Mouse (Mus musculus) neural tube, embryonic 12.5 days (tissue): ENCODE measurements around the gene Plcd1. TPM values are rescaled to one million over a fixed set of nuclear protein-coding genes. Genes with fewer than 3 reads are reported as not detected.

Experiments used
- ATAC-seq: fragments of 200-750 bp; cut with Nextera tagmentation; 2 replicates; pipeline ENCODE4 v1.8.0; 2017; ENCODE audit warnings: low read depth, mild to moderate bottlenecking, moderate TSS enrichment, moderate library complexity; ENCODE audit not compliant: low FRiP score
- H3K27ac ChIP-seq: fragments of 300-500 bp; sonication (generic); 2 replicates; pipeline ENCODE4 v1.5.1; 2016
- H3K27me3 ChIP-seq: fragments of 300-500 bp; sonication (generic); replicated peaks from 2 replicates; pipeline ENCODE4 v1.6.1; 2016; ENCODE audit warnings: mild to moderate bottlenecking
- H3K36me3 ChIP-seq: fragments of 300-500 bp; sonication (generic); 2 replicates; pipeline ENCODE4 v1.6.1; 2016; ENCODE audit warnings: mild to moderate bottlenecking
- H3K4me1 ChIP-seq: fragments of 300-500 bp; sonication (generic); 2 replicates; pipeline ENCODE4 v1.6.1; 2016
- H3K4me2 ChIP-seq: fragments of 300-500 bp; sonication (generic); replicated peaks from 2 replicates; pipeline ENCODE4 v1.6.1; 2016; ENCODE audit warnings: mild to moderate bottlenecking
- H3K4me3 ChIP-seq: fragments of 300-500 bp; sonication (generic); 2 replicates; pipeline ENCODE4 v1.5.1; 2016
- H3K9ac ChIP-seq: fragments of 300-500 bp; sonication (generic); 2 replicates; pipeline ENCODE4 v1.6.1; 2016; ENCODE audit warnings: mild to moderate bottlenecking
- H3K9me3 ChIP-seq: fragments of 300-500 bp; sonication (generic); 2 replicates; pipeline ENCODE4 v1.6.1; 2016; ENCODE audit warnings: mild to moderate bottlenecking
- WGBS: fragments of 180-500 bp; shearing (Covaris S2); methylation state at CpG from one replicate; pipeline ENCODE4 v1.1.7; 2016; 5-methylcytosine and 5-hydroxymethylcytosine counted together
- microRNA-seq: library from miRNA; unstranded; fragments of <30 nt; microRNA quantifications from one replicate; pipeline ENCODE4, GENCODE M21; 2017
- polyA plus RNA-seq: library from polyadenylated mRNA; unstranded; fragments of >200 nt; fragmentation: Nextera tagmentation; extraction: Ambion mirVana; gene quantifications from 2 replicates; pipeline ENCODE4 v1.2.1, GENCODE M21; 2016

Gene Plcd1
- polyA plus RNA-seq, 1 experiment from 2014 or later = 31.9 TPM

DNA sequence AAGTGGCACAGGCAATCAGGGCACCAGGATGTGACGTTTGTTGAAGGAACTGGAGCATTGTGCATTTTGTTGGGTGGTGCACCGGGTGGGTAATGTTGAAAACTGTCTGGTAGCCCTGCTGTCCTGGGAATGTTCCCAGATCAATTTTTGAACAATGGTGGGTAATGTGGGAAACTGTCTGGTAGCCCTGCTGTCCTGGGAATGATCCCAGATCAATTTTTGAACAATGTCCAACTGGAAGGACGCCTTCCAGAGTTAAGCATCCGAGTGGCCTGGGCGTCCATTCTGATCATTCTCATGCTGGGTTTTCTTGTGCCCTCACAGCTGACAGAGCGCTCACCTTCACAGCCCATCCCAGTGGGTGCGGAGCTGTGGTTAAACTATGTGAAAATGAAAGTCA is 66.0 kb downstream of the Plcd1 start:
- no peak for ATAC-seq
- Histone ChIP-seq H3K4me2 (no peak overlapping the region), H3K36me3 (no peaks in the 10 kb centered on the region), H3K9me3 (no peaks in the 10 kb centered on the region), H3K27me3 (no peaks in the 10 kb centered on the region), H3K27ac (no peak overlapping the region), H3K9ac (no peak overlapping the region), H3K4me1 (peaks cover 8% of the 10 kb centered on the region), H3K4me3 (no peak overlapping the region)
- WGBS = 94% methylated on average over 7 of the region's 7 CpGs

GRCm38 (mm10) chr9:119025832-119026331 is 67.4 kb downstream of the Plcd1 start:
- no peak for ATAC-seq
- Histone ChIP-seq H3K9me3 (no peaks in the 10 kb centered on the region), H3K27ac (no peak overlapping the region), H3K4me2 (no peak overlapping the region), H3K36me3 (no peaks in the 10 kb centered on the region), H3K27me3 (no peaks in the 10 kb centered on the region), H3K4me1 (no peaks in the 10 kb centered on the region), H3K4me3 (no peak overlapping the region), H3K9ac (no peak overlapping the region)
- 84% methylated on average over 7 of the region's 7 CpGs for WGBS

DNA sequence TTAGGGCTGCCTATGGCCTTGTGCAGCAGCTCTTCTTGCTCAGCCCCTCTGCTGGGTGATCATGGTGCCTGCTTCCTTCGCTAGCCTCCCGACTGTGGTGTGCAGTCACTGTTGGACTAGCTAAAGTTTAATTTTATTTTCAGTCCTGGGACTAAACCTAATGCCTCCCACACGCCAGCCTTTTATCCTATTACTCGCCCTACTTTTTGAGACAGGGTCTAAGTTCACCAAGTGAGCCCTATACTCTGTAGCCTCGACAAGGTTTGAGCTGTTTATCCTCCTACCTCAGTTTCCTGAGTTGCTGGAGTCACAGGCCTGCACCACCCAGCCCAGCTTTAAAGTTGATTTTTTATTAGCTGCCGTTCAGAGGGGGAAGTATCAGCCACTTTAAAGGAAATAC is 68.0 kb downstream of the Plcd1 start:
- ATAC-seq = no peak
- 82% methylated on average over 6 of the region's 6 CpGs for WGBS
- Histone ChIP-seq H3K4me2 (no peak overlapping the region), H3K9me3 (no peaks in the 10 kb centered on the region), H3K9ac (no peak overlapping the region), H3K4me3 (no peak overlapping the region), H3K36me3 (no peaks in the 10 kb centered on the region), H3K27me3 (no peaks in the 10 kb centered on the region), H3K4me1 (no peaks in the 10 kb centered on the region), H3K27ac (no peak overlapping the region)

DNA sequence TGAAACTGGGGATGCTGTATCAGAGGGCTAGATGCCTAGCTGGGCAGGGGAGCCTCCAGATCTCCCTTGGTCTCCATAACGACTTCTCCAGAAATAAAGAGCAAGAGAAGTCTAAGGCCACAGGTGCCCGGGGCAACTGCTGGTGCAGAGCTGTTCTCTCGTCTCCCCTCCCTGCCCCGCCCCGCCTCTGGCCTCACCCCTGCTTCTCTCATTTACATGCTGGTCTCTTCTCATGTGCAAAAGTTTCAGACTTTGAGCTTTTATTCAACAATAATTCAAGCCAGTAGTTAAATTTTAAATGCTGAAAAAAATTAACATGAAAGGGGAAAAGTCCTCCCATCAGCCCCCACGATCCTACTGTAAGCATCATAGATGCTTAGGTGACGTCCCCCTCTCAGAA is 71.6 kb downstream of the Plcd1 start:
- H3K9me3 ChIP-seq = no peaks in the 10 kb centered on the region
- H3K27me3 ChIP-seq = no peaks in the 10 kb centered on the region
- ATAC-seq = no peak
- no peak overlapping the region for H3K4me3 ChIP-seq
- no peaks in the 10 kb centered on the region for H3K36me3 ChIP-seq
- H3K4me2 ChIP-seq = no peak overlapping the region
- no peak overlapping the region for H3K9ac ChIP-seq
- H3K4me1 ChIP-seq = no peaks in the 10 kb centered on the region
- H3K27ac ChIP-seq = no peak overlapping the region
- WGBS = 82% methylated on average over 7 of the region's 7 CpGs

Small RNA genes within 50 kb of the gene (microRNA-seq; reads per million reads assigned to microRNA genes)
- 4.6 reads per million, percentile 13 among the genes with 10 or more reads in this experiment for gene Mir26a-1

Other genes starting within 250 kb of the Plcd1 start
- 6.8 and 7.3 TPM in 2 replicates for gene Ctdspl, start 167.0 kb downstream of the Plcd1 start, polyA plus RNA-seq
- gene Vill, start 40.7 kb downstream of the Plcd1 start, polyA plus RNA-seq = 9.8 and 13.0 TPM in 2 replicates
- gene Dlec1, start 9.0 kb upstream of the Plcd1 start, polyA plus RNA-seq = 0.79 and 1.8 TPM in 2 replicates
- 1.5 and 1.7 TPM in 2 replicates for gene Acaa1b, start 63.6 kb upstream of the Plcd1 start, polyA plus RNA-seq
- gene Gm47289, start 65.7 kb upstream of the Plcd1 start, polyA plus RNA-seq = not detected in 2 replicates
- gene Slc22a13, start 115.6 kb upstream of the Plcd1 start, polyA plus RNA-seq = not detected in 2 replicates
- gene Oxsr1, start 228.9 kb upstream of the Plcd1 start, polyA plus RNA-seq = 18.8 and 19.9 TPM in 2 replicates
- 87.6 and 91.8 TPM in 2 replicates for gene Acaa1a, start 246.2 kb upstream of the Plcd1 start, polyA plus RNA-seq
- 6.1 and 6.4 TPM in 2 replicates for gene Myd88, start 247.9 kb upstream of the Plcd1 start, polyA plus RNA-seq